Mouse (Mus musculus) T-helper 17 cell (primary cell): ENCODE results near the gene Gna14.

Experiments
- in situ Hi-C, 2 experiments: fragments of 300-600 bp; cut with MboI, MseI; formaldehyde crosslinking; loops; 1 replicate in 1 of 2; 2 replicates in 1 of 2; pipeline ENCODE4 v1.15.1; 2025; ENCODE audit warnings: high pct_unique_total_duplicates in 2 of 2

The Gna14 gene

DNA sequence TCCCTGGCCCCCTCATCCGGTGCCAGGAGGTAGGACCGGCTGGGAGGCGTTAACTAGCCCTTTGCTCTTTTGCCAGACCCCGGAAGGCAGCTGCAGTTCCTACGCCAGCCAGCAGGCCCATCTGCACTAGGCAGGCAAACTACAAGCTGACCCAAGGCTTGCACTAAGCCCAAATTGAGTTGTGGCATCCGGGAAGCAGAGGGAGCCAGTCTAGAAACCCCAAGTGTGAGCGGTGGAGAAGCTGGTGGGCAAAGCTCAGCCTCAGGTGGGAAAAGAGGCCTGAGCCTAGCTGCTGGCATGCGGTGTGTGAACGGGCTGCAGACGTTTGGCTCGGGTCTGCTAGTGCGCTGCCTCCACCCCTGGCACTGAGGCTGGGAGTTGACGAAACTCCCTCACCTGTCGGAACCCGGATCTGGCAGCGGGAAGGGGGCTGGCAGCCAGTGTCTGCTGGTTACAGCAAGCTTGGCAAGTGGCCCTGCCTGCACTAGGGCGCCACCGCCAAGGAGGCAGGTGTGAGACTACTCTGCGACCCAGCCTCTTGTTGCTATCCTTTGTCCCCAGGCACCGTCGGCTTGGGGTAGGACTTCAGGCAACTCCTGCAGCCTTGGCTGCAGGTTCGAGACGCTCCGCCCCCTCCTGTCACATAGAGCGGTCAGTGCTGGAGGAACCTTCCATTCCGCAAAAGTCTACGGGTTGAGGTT, at the start of gene Gna14:
Gene Gna14, plus strand, starts transcription at position 232 of the 701 bp plus-strand sequence.
- in situ Hi-C loops = loop anchor here in 1 of 2 experiments (10.0 kb wide), 1 partner anchor 59 kb away; no protein-coding TSS in a partner anchor

DNA sequence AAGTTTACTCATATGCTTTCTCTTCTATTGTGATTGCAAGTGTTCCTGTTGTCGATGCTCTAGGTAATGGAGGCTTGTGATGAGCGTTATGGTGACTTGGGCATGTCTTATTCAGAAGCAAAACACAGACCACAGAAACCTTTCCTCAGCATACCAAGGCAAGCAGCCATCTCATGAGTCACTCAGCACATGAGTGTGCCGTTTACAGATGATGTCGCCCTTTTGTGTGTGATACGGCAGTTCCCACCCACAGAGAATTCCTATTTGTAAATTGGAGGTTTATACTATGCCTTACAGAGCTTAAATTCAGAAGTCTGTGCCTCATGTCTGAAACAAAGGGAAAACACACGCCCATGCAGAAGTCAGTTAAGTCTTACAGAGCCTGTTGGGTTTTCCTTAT, 49.0 kb upstream of the Gna14 start:
- in situ Hi-C loops = no loop called here

DNA sequence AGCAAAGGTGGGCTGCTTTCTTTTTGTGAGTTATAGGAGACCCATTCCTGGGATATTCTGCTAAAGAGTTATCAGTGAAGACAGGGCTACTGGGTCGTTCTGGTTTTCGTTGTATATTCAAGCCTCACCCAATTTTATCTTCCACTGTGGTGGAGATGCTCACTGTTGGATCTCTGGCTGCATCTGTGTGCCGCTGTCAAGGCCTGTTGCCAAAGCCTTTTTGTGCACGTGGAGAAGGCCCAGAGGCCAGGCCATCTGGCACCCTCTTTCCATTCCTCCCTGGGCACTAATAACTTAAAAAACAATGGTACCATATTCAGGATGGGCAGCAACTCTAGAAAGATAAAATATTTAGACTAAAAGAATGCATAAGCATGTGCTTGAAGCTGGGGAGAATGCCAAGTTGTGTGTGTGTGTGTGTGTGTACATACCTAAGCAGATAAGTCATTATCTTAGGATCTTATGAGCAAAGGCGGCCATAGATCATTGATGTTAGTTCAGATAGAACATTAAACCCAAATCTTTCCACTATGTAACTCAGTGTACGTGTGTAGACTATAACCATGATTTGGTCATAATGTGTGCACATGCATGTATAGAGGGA, 45.3 kb upstream of the Gna14 start:
- in situ Hi-C loops = no loop called here

DNA sequence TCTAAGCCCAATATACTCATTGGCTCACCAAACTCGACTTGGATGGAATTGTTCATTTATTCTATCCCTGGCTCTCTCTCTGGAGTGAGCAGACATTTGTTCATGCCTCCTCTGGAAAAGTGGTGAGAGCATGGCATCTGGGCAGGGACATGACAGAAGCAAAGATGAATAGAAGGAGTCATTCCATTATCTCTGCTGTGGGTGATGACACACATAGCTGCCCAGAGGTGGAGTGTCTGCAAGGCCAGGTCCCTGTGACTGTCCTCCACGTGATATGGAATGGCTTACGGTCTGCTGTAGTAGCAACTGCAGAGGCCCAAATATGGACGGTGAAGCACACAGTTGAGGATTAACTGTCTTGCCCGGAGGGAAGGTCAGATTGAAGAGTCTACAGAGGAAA, 41.2 kb upstream of the Gna14 start:
- in situ Hi-C loops = no loop called here

DNA sequence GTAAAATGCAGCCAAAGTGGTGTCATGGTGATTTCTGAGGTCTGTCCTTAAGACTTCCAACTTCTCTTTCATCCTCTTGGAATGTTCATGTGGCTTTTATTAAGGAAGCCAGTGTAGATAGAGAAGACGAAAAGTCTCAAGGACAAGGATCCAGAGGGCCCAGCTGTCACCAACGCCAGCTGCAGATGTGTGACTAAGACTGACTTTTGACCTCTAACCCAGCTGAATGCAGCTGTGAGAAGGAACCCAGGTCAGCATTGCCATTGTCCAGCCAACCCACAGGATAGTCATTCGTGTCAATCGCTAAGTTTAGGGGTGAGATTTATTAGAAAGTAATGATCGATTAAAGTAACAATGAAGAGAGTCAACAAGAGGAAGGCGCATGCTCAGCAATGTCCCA, 32.5 kb upstream of the Gna14 start:
- in situ Hi-C loops = loop anchor here in 1 of 2 experiments (5.0 kb wide), 1 partner anchor 79 kb away; no protein-coding TSS in a partner anchor

DNA sequence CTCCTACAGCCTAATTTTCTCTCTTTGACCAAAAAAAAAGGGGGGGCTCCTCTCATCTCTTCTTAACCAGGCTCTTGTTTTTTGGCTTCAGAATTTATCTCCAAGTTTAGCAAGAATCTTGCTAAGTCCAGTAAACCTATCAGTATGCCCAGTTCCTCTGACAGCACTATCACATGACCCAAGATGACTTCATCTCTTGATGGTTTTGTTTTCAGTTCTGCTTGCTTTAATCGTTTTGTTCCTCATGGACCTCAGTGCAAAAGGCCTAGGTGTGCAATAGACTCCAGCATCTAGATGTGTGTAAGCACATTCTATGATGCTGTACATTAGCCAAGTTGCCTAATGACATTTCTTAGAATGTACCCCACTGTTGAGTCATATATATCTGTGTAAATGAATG, 27.8 kb upstream of the Gna14 start:
- in situ Hi-C loops = no loop called here

DNA sequence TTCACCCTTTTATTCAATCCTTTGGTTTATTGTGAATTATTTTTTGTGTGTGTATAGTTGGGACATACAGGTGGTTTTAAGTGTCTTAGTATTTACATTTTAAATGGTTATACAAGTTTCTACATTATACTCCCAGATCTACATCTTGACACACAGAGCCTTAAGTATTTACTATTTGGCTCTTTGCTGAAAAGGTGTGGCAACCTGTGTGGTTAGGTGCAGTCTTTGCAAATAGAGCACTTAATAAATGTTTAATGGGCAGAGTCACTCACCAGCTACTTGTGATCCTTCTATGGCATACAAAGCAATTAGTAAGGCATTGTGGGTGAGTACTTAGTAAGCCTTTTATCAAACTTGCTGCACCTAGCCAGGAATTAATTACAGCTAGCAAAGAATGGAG, 24.3 kb upstream of the Gna14 start:
- in situ Hi-C loops = no loop called here

DNA sequence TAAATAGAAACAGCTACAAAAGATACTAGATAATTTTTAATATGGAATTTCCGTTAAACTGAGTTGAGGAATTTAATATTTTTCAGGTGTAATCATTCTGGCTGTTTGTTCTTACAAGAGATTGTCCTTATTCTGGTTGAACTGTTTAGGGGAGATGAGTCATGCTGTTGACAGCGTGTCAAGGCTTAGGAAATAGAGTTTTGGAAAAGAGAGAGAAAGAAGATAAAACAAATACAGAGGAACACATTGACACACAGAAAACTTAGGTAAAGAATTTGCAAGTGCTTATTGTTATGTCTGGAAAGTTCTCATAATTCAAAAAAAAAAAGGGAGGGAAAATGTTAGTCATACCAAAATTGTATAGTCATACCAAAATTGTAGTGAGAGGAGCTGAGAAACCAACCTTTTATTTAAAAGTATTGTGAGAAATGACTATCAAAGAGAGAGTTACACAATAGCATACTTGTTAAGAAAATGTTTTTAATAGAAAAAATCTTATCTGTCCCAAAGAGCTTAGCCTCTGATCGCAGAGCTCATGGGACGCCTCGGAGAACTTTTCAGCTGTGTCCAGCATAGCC, 17.4 kb upstream of the Gna14 start:
- in situ Hi-C loops = loop anchor here in 1 of 2 experiments (5.0 kb wide), 1 partner anchor 46 kb away; no protein-coding TSS in a partner anchor

DNA sequence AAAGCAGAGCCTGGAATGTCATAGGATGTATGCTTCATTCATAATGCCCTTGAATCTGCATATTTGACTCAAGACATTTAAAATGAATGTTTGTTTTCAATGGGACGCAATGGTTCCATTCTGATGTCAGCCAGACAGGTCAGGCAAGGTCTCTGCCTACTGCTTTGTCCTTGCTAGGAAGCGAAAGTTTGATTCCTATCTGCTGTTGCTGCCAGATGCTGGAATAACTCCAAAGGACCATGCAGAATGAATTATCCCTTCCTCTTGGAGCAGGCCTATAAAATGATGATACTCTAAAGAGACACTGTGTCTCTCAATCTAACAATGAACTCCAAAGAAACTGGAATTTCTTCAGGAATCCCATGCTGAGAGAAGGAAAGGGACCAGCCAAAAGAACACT, 10.0 kb upstream of the Gna14 start:
- in situ Hi-C loops = loop anchor here in 1 of 2 experiments (10.0 kb wide), 1 partner anchor 259 kb away; no protein-coding TSS in a partner anchor

DNA sequence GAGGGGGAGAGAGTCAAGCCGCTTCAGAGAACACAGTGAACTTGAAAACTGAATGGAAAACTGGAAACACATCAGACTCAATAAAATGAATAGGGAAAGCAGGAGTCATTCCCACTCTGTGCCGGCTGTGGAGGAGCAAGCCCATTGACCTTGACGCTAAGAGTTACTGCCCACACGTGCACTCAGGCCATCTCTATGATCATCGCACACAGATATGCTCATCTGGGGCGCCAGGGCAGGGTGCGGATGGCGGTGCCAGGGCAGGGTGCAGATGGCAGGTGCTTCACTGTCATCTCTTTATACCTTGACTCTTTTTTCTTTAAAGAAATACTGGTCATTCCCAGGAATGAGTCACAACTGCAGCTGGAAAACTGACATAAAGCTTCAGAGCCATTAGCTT, 4.2 kb upstream of the Gna14 start:
- in situ Hi-C loops = loop anchor here in 1 of 2 experiments (10.0 kb wide), 1 partner anchor 63 kb away; no protein-coding TSS in a partner anchor

DNA sequence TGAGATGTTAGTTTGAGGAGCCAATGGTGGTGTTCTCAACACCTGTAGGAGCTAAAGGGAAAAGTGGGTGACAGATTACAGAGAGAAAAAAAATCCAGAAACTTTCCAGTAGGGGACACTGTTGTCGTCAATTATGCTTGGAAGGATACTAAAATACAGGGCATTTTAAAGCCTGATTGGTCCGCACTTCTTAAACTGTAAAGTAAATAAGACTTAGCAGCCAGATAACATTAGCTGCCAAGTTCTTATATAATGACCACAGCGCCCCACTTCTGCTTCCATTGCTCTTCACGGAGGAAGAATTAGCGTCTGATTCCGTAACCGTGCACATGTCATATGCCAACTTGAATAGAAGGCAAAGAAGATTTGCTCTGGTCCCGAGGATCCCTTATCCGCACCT, 683 bp upstream of the Gna14 start:
- in situ Hi-C loops = loop anchor here in 1 of 2 experiments (10.0 kb wide), 1 partner anchor 60 kb away; no protein-coding TSS in a partner anchor

DNA sequence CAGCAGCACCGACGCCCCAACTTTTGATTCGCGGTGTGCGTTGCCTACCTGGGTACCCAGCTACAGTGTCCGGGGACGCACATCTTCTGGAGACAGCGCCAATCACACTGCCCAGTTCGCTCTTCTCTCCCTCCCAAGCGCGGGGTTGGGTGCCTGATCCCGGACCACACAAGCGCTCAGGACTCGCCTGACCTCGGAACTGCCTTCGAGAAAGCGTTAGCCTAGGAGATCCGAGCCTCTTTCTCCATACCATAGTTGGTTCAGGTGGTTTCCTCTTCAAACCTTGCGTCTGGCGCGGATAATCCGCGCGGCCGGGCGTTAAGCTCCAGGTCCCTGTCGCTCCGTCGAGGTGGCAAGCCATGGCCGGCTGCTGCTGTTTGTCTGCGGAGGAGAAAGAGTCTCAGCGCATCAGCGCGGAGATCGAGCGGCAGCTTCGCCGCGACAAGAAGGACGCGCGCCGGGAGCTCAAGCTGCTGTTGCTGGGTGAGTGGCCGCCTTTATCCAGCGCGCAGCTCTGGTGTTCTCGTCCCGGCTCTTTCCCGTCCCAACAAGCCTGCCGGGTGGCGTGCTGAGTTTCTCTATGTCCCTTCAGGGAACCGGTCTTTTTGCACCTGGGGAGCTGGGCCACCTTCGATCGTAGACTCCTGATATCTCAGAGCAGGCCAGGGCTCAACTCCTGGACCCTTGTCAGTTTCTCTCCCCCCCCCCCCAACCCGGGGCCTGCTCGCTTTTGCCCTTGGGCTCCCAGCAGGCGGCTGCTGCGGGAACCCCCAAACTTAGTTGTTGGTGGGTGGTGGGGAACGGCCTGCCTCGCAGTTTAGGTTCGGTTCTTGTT, 990 bp downstream of the Gna14 start:
- in situ Hi-C loops = loop anchor here in 1 of 2 experiments (10.0 kb wide), 1 partner anchor 58 kb away; no protein-coding TSS in a partner anchor

DNA sequence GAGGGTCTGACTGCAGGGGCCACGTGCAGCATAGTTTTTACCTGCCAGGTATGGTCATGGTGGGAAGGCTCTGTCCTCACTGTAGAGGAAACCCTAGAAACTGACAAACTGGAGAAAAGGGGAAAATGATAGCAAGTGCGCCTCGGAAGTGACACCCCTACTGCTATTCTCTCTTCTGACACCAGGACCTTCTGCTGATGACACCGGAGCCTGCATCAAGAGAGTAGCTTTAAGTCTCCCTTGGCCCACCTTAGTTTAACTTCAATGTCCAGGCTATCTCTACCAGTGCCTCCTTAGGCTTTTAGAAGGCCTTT, 1.6 kb downstream of the Gna14 start:
- in situ Hi-C loops = loop anchor here in 1 of 2 experiments (10.0 kb wide), 1 partner anchor 58 kb away; no protein-coding TSS in a partner anchor

DNA sequence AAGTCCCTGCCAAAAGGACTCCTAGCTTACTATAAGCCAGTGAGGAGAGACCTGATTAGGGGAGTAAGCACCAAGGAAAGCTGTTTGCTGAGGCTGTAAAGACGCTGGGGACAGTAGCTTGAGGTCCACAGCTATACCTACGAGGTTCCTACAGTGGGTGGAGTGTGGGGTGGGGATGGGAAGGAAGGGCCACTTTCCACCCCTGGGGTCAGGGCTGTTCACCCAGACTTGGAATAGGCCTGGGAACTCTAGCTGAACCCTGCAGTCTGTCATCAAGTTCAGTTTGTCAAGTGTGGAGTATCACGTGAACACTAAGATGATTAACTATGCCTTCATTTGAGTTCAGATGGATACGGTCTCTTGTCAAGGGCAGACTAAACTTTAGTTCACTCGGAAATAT, 2.3 kb downstream of the Gna14 start:
- in situ Hi-C loops = loop anchor here in 1 of 2 experiments (10.0 kb wide), 1 partner anchor 57 kb away; no protein-coding TSS in a partner anchor

DNA sequence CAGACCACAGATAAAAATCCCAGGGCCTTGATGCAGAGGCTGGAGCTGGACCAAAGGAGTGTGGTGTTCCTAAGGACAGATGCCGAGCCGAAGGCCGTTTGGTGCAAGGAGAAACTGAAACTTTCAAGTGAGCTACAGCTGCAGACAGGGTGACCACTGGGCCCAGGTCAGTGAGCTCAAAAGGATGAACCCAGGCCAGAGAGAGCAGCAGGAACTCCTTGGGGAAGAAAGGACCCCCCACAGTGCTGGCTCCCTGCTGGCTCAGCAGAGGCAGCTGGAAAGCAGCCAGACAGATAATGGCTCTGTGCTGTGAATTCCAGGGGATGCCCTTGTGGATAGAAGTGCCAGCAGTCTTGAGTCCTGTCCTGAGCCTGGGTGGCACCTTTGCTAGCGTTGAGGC, 3.7 kb downstream of the Gna14 start:
- in situ Hi-C loops = loop anchor here in 1 of 2 experiments (10.0 kb wide), 1 partner anchor 56 kb away; no protein-coding TSS in a partner anchor

DNA sequence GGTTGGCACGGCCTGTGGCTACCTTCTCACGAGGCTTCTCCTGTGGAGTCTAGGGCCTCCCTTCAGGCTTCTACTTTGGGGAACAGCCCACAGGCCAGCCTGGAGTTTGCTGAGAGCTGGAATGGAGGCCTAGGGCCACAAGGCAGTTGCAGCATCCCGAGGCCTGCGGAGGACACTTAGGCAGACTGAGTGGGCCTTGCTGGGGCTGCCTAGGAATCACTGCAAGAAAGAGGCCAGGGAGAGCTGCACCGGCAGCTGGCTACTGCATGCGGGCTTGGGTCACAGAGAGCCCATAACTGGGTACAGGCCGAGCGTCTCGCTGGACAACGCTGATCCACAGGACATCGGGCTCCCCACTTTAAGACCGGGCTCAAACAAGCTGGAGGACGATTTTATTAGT, 4.3 kb downstream of the Gna14 start:
- in situ Hi-C loops = loop anchor here in 1 of 2 experiments (10.0 kb wide), 1 partner anchor 55 kb away; no protein-coding TSS in a partner anchor

DNA sequence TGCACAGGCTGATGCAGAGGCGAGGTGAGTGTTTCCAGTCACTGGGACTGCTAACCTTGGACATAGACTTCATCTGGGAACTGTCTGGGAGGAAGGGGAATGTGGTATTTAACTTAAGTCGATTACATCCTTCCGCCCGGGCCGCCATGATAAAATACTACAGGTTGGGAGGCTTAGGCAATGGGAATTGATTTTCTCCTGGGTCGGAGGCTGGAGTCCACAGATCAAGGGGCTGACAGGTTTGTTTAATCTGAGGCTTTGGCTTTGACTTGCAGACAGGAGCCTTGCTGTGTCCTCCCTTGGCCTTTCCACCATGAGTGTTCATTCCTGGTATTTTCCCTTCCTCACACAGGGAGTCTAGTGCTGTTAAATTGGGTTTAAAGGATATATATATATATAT, 5.8 kb downstream of the Gna14 start:
- in situ Hi-C loops = no loop called here

DNA sequence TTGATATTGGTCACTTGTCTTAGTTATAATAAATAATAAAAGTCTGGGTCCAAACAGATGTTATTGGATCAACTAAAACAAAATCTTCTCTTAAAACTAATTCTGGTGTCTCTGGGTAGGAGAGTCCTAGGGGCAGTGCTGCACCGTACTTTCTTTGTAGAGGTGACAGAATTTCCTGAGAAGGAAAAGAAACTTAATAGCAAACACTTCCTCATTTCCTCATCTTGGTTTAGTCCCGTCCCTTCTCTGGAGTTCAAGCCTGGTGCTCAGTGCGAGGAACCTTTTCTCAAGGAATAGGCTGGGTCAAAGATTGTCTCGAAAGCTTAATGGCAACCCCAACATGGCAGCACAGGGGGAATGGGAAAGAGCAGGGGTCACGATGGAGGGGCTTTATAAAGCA, 7.8 kb downstream of the Gna14 start:
- in situ Hi-C loops = no loop called here

DNA sequence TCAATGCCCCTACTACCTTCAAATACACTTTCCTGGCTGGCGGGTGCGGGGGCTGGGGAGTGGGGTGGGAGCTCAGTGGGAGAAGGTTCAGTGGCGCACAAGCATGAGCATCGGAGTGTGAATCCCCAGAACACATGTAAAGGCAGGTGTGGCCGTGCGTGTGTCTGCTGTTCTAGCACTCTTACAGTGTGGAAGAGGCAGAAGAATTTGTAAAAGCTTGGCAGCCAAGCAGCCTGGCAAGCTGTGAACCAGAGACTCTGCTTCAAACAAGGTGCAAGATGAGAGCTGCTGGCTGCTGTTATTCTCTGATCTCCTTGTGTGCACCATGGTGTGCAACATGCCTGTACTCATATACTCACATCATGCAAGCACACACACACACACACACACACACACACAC, 11.1 kb downstream of the Gna14 start:
- in situ Hi-C loops = no loop called here

DNA sequence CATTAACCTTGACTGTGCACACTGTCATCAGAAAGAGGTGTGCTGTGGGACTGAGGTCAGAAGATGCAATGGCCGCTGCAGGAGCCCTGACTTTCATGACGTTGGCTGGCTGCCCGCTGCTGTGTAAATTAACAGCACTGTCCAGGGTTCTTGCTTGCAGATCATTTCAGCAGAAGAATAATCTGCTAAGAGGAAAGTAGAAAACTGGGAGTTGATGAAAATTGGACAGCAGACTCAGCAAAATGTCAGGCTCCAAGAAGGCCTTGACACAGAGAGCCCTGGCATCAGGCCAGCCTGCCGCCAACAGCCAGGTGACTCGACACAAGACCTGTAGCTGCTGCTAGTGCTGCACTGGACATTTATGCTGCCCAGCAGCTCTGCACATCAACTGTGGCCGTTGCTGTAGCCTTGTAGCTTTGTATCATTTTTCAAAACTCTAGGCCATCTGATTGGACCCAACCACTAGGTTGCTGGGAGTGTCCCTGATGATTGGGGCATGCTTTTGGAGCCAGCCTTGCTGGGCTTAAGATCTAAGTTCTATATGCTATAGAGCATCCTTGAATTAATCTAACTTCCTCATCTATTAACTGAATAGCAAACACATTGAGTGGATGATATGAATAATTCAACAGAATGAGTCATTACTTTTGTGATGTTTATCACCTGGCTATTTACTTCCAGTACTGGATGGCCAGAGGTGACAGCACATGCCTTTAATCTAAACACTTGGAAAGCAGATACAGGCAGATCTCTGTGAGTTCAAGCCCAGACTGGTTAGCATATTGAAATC, 12.5 kb downstream of the Gna14 start:
- in situ Hi-C loops = no loop called here

DNA sequence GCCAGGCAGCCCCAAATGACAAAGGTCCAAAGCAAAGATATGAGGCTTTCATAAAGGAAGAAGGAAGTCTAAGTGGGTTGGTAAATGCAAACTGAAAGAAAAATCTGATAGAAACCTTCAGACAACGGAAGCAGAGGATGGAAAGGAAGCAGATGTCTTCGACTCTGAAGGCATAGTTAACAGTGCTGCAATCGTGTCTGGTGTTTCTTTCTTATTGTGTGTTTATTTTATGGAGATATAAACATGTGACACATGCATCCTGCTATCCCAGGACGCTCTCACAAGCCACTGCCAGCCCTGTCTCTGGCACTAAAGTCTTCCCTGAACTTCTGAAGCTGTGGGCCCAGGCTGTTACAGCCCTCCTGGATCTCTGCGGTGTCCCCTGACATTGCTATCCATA, 13.2 kb downstream of the Gna14 start:
- in situ Hi-C loops = no loop called here
